Mouse (Mus musculus): ENCODE results near the gene Olfr292.

The Olfr292 gene

DNA sequence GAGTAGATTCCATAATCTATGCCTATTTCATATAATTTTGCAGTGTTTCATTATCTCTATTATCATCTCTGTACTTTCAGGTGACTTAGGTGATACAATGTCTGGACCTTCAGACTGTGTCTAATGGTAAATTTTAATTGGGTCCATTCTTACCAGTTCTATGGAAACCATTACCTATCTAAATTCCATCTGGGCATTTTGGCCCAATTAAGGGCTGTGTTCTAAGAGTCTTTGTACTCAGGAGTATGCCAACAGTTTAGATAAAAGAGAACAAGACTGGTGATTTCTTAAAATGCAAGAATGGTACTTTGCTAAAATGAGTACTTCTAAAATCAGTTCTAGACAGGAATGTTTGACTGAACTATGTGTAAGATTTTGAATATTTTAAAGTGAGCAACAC is at the start of gene Olfr292:
TSS of gene Olfr292 (plus strand) at position 301 of the 400 bp plus-strand sequence.
- DNase-seq (ENCODE audit: inconsistent ontology term) = no peak

GRCm38 (mm10) chr7:86648761-86649160 is 39.4 kb upstream of the Olfr292 start, which contains the start of gene Olfr293:
Olfr293 (plus strand) TSS chr7:86649061.
- no peak for DNase-seq (ENCODE audit: inconsistent ontology term)

DNA sequence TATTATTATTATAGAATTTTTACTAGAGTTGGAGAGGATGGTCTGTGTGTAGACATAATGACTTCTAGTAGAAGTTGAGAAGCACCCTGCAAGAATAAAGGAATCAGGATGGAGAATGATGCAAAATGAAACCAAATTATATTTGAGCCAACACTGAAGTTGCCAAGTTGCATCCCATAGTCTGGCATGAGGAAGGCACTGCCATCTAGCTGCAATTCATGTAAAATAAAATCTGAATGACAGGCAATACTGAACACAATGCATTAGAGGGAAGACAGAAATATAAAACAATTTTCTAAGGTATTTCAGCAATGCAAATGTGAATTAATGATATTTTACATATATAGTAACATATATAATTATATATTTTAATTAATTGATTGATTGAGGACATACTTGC is 36.9 kb downstream of the Olfr292 start:
- no peak for DNase-seq (ENCODE audit: inconsistent ontology term)
